8 mouse cellular contexts compared by ENCODE assay signal in genomic region chr14:68966758-68967157, GRCm38 (mm10).
DNase-seq lines count a peak whose midpoint lies in the region; ATAC-seq and TF ChIP-seq lines count a peak whose summit lies in the region.

No protein-coding gene starts in this region.

- no peak overlapping the region for H3K4me3 ChIP-seq in midbrain, embryonic 14.5 days (replicated peaks; ENCODE audit: low read depth, low read length)
- H3K4me3 ChIP-seq in midbrain, embryonic 16.5 days (ENCODE audit: low read depth, low read length): no peak overlapping the region
- H3K4me3 ChIP-seq in heart, embryonic 10.5 days: no peak overlapping the region
- H3K4me3 ChIP-seq in liver, embryonic 14.5 days (ENCODE audit: insufficient read depth in 1 of 2, low read depth in 2 of 2, low read length in 2 of 2): no peak overlapping the region

- H3K9ac ChIP-seq in midbrain, embryonic 14.5 days (replicated peaks; ENCODE audit: low read length): no peak overlapping the region
- no peak overlapping the region for H3K9ac ChIP-seq in midbrain, embryonic 16.5 days (ENCODE audit: low read depth, low read length)
- H3K9ac ChIP-seq in liver, embryonic 14.5 days (replicated peaks): no peak overlapping the region

- no peaks in the 10 kb centered on the region for H3K9me3 ChIP-seq in midbrain, embryonic 14.5 days (ENCODE audit: control insufficient read depth, low read length)
- no peaks in the 10 kb centered on the region for H3K9me3 ChIP-seq in midbrain, embryonic 16.5 days (replicated peaks; ENCODE audit: control insufficient read depth, low read length, poor library complexity, severe bottlenecking)
- H3K9me3 ChIP-seq in heart, embryonic 10.5 days: no peaks in the 10 kb centered on the region
- H3K9me3 ChIP-seq in liver, embryonic 14.5 days (ENCODE audit: control insufficient read depth, low read length): no peaks in the 10 kb centered on the region

- DNase-seq in CD4-positive, CD25-positive, alpha-beta regulatory T cell, adult 2 months (ENCODE audit: low read depth, low spot score): peak; percentile 44
- peak; percentile 50 for DNase-seq in midbrain, embryonic 14.5 days
- DNase-seq in cerebellum, adult 11 months: peak; percentile 11
- DNase-seq in heart, embryonic 10.5 days (ENCODE audit: low spot score): peak; percentile 77
- peak in 1 of 3 experiments; percentile 17 for DNase-seq in liver, embryonic 14.5 days (ENCODE audit: low read depth in 3 of 3, low spot score in 3 of 3)
- peak; percentile 41 for DNase-seq in right cerebral cortex, postnatal 4 days

- TF ChIP-seq EP300 in liver, embryonic 14.5 days (IDR thresholded peaks at IDR 0.05; ENCODE audit: low read depth): no peak

- H3K4me1 ChIP-seq in midbrain, embryonic 14.5 days (ENCODE audit: control insufficient read depth, insufficient read depth, low read length): no peaks in the 10 kb centered on the region
- no peaks in the 10 kb centered on the region for H3K4me1 ChIP-seq in midbrain, embryonic 16.5 days (ENCODE audit: control insufficient read depth, insufficient read depth, low read length)
- H3K4me1 ChIP-seq in heart, embryonic 10.5 days: no peaks in the 10 kb centered on the region
- H3K4me1 ChIP-seq in liver, embryonic 14.5 days (replicated peaks; ENCODE audit: control insufficient read depth in 2 of 2, insufficient read depth in 2 of 2, low read length in 1 of 2): no peaks in the 10 kb centered on the region

- WGBS in midbrain, embryonic 14.5 days: 10% methylated on average over 1 of the region's 1 CpGs
- 8% methylated on average over 1 of the region's 1 CpGs for WGBS in midbrain, embryonic 16.5 days
- 8% methylated on average over 1 of the region's 1 CpGs for WGBS in heart, embryonic 10.5 days
- 6% methylated on average over 1 of the region's 1 CpGs for WGBS in liver, embryonic 14.5 days (ENCODE audit: insufficient replicate concordance)

- H3K4me2 ChIP-seq in midbrain, embryonic 14.5 days (ENCODE audit: low read length): no peak overlapping the region
- no peak overlapping the region for H3K4me2 ChIP-seq in midbrain, embryonic 16.5 days (ENCODE audit: low read length)
- no peak overlapping the region for H3K4me2 ChIP-seq in liver, embryonic 14.5 days (ENCODE audit: low read depth)

- no peak overlapping the region for H3K27ac ChIP-seq in midbrain, embryonic 14.5 days (replicated peaks; ENCODE audit: low read depth, low read length)
- no peak overlapping the region for H3K27ac ChIP-seq in midbrain, embryonic 16.5 days (ENCODE audit: low read length)
- H3K27ac ChIP-seq in heart, embryonic 10.5 days: no peak overlapping the region
- H3K27ac ChIP-seq in liver, embryonic 14.5 days: no peak overlapping the region

- H3K27me3 ChIP-seq in midbrain, embryonic 14.5 days (ENCODE audit: control insufficient read depth, insufficient read depth, low read length): no peaks in the 10 kb centered on the region
- H3K27me3 ChIP-seq in midbrain, embryonic 16.5 days (ENCODE audit: control insufficient read depth, insufficient read depth, low read depth, low read length): no peaks in the 10 kb centered on the region
- H3K27me3 ChIP-seq in heart, embryonic 10.5 days (ENCODE audit: insufficient read depth, poor library complexity, severe bottlenecking): no peaks in the 10 kb centered on the region
- no peaks in the 10 kb centered on the region for H3K27me3 ChIP-seq in liver, embryonic 14.5 days (ENCODE audit: control insufficient read depth, insufficient read depth, low read length)

- no peak for ATAC-seq in CD4-positive, CD25-positive, alpha-beta regulatory T cell, adult 4 months
- ATAC-seq in midbrain, embryonic 14.5 days (ENCODE audit: low FRiP score, low TSS enrichment): no peak
- ATAC-seq in midbrain, embryonic 16.5 days: no peak
- no peak for ATAC-seq in liver, embryonic 14.5 days (ENCODE audit: insufficient read depth)

- H3K36me3 ChIP-seq in midbrain, embryonic 14.5 days (ENCODE audit: control insufficient read depth, insufficient read depth, low read length): no peaks in the 10 kb centered on the region
- H3K36me3 ChIP-seq in midbrain, embryonic 16.5 days (ENCODE audit: control insufficient read depth, insufficient read depth, low read length): no peaks in the 10 kb centered on the region
- H3K36me3 ChIP-seq in heart, embryonic 10.5 days: no peaks in the 10 kb centered on the region
- H3K36me3 ChIP-seq in liver, embryonic 14.5 days (replicated peaks; ENCODE audit: control insufficient read depth, insufficient read depth, low read depth): no peaks in the 10 kb centered on the region

- TF ChIP-seq CTCF in liver, embryonic 14.5 days (IDR thresholded peaks at IDR 0.05; ENCODE audit: low read depth): peak; percentile 68
